Mouse (Mus musculus) cerebellum, adult 9-11 months (tissue): ENCODE measurements around the gene Tbx3.
A peak's percentile ranks its signal among the peaks of the same experiment; 100 is the strongest.

Source experiments
- DNase-seq: peaks from one replicate; pipeline ENCODE4 v3.0.0; 2022

The Tbx3 gene

DNA sequence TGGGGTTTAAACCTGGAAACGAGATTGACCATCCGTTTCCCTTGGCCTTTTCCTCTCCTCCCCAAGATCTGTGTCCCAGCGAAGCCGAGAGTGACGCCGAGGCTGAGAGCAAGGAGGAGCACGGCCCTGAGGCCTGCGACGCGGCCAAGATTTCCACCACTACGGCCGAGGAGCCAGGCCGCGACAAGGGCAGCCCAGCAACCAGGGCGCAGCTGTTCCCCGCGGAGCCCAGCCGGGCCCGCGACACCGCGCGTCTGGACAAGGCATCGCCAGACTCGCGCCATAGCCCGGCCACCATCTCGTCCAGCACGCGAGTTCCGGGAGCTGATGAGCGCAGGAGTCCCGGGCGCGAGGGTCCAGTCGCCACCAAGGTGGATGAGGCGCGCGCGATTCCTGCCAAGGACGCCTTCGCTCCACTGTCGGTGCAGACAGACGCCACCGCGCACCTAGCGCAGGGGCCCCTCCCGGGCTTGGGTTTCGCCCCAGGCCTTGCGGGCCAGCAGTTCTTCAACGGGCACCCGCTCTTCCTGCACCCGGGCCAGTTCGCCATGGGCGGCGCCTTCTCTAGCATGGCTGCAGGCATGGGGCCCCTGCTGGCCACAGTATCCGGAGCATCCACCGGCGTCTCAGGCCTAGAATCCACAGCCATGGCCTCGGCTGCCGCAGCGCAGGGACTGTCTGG lies 10.0 kb downstream of the Tbx3 start:
- DNase-seq, result no peak

DNA sequence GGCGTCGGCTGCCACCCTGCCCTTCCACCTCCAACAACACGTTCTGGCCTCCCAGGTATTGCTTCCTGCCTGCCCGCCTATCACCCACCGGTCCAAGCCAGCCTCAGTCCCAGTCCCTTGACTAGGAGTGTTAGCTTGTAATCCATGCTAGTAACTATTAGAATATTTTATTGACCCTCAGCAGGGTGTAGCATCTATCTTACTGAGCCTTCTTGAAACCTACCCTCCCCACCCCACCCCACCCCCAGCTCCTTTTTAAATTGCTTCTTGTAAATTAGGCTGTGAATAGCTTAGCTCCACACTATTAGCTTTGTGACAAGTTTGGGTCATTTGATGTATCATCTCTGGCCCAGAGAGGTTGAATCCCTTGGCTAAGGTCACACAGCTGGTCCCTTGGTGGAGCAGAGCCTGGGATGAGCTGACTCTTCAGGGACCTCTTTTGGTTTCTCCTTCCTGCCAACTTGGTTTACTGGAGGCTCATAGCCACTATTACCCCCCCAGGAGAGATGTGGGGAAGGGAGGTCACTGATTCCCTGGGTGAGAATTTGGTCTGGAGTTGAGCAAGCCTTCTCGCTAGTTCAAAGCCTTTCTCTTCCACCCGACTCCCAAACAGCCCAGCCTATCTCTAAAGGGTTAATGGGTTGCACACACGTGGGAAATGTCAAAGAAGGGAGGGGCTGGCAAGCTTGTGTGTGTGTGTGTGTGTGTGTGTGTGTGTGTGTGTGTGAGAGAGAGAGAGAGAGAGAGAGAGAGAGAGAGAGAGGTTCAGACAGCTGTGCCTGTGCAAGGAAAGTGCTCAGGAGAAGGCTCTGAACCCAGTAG lies 10.8 kb downstream of the Tbx3 start:
- no peak for DNase-seq

DNA sequence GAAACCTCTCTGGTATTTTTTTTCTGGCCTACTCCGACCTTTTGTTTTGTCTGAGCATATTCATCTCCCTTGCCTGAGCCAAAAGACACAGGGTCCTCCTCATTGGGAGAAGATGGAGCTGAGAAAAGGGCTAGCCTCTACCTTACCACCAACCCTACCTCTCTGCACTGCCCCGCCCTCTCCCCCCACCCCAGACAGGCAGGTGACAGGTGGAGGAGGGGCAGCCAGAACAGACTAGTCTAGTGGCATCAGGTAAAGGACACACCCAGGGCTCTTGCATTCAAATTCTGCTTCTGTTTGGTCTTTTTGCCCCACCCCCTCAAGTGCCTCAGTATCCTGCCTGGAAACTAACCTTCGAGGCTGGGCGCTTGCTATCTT lies 11.4 kb downstream of the Tbx3 start:
- DNase-seq, result no peak

DNA sequence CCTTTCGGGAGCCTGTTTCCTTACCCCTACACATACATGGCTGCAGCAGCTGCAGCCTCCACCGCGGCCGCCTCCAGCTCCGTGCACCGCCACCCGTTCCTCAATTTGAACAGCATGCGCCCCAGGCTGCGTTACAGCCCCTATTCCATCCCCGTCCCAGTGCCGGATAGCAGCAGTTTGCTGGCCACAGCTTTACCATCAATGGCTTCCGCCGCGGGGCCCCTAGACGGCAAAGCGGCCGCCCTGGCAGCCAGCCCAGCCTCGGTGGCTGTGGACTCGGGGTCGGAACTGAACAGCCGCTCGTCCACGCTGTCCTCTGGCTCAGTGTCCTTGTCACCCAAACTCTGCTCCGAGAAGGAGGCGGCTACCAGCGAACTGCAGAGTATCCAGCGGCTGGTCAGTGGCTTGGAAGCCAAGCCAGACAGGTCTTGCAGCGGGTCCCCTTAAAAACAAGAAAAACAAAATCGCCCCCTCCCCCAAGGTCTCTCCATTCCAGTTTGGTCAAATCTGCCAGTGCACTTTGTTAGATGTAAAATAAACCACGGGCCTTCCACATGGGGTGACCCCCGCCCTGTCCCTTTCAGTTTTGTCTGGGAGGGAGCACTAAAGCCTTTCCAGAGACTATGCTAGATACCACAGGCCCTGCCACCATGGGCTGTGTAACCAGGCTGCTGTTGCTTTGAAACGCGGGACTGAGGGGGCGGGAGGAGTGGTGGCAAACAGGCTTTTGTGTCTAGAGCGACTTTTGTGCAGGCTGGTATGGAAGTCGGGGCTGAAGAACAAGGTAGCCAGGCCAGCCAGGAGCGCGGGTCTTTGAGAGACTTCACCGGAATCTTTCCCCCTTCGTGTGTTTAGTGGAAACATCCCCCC lies 12.4 kb downstream of the Tbx3 start:
- no peak for DNase-seq

DNA sequence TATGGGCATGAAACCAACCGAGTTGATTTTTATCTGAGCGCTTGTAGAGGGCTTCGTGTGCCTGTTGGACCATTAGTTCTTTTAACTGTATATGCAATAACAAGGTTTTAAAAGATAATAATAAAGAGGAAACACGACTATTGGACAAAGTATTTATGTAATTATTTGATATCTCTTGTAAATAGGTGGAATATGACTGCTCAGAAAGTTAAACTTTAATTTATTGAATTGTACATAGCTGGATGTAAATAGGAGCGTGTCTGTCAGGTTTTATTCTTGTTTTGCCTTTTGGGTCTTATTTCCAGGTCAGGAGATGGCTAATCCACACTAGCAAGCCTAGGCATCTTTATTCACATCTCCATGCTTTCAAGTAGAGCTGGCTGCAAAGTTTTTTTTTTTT lies 13.4 kb downstream of the Tbx3 start:
- no peak for DNase-seq

DNA sequence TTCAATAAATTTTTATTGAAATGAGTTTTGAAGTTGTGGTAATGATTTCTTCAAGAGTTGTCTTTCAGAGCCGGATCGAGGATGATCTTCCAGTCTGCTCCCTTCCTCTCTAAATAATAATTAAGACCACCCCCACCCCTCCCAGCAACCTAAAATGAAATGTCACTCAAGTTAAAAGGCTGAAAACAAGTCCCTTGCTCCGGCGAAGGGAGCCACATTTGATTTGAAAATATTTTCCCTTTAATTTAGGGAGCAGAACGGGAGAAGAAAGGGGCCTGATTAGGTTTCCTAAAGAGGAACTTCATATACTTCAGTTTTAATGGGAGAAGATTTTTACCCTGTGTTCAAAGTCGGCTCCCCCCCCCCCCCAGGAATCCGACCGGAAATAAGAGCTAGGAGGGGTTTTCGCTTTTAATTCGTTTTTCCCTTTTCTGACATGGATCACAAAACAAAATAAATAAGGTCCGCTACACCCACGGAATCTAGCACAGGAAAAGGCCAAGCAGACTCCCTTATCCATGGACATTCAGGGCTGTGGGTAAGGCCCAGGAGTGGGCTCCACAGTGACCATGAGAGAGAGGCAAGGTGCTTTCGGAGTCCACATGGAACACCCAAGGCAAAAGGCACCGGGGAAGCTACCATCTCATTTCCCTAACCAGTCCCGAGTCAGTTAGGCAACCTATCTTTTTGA lies 14.4 kb downstream of the Tbx3 start:
- no peak for DNase-seq

DNA sequence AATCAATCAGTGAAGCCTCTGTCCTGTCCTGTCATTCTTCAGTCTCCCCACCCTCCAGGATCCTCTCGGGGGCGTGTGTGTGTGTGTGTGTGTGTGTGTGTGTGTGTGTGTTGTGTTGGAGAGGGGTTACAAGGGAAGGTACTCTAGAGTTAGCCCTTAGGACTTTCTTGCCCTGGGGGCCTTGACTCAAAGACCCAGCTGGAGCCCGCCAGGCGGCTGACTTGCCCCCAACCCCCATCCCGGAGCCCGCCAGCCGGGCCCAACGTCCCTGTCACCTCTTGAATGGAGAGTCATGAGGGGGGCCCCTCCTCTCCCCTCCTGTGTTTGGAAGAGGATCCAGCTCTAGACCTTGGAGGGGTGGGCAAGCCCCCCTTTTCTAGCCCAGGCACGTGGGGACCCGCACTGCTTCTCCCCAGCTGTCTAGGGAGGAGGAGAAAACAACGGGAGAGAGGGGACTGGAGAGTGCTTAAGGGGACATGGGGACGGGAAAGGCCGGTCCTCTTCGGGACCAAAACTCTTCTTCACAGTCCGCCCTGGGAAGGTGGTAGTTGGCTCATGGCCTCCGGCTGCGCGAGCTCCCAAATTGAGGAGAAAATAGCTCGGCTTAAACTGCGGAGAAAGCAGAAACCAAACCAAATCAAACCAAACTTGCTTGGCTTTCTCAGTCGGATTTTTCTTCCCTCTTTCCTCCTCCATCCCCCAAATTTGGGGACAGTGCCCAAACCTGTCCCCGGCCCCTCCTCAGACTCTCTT lies 15.2 kb downstream of the Tbx3 start:
- DNase-seq, result no peak

DNA sequence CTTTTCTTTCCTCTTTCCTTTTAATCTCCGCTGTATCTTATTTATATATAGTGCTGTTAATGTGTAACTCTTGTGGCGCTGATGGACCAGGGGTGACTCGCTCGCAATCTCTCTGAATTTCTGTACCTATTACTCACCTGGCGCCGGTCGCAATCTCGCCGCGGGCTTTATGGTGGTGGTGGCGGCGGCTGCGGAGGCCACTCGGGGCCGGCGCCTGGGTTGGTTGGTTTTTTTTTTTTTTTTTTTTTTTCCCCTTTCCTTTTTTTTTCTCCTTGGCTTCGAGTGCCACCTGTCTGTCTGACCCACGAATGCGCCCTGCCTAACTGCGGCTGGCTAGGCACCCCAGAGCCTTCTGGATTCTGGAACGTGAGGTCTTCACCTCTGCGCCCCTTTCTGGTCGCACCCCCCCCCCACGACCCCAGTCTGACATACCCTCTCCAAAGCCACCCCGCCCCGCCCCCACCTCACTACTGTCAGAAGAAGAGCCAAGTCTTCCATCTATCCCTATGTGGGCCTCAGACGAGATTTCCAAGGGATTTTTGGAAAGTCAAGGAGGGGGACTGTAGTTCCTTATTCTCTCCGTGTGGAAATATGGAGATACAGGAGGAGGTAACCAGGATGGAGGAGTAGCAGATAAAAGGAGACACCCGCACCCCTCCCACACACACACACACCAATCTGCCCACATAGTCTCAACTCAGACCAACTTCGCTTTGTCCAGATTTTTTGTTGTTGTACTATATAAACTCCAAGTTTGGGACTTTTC lies 15.9 kb downstream of the Tbx3 start:
- DNase-seq, result no peak

DNA sequence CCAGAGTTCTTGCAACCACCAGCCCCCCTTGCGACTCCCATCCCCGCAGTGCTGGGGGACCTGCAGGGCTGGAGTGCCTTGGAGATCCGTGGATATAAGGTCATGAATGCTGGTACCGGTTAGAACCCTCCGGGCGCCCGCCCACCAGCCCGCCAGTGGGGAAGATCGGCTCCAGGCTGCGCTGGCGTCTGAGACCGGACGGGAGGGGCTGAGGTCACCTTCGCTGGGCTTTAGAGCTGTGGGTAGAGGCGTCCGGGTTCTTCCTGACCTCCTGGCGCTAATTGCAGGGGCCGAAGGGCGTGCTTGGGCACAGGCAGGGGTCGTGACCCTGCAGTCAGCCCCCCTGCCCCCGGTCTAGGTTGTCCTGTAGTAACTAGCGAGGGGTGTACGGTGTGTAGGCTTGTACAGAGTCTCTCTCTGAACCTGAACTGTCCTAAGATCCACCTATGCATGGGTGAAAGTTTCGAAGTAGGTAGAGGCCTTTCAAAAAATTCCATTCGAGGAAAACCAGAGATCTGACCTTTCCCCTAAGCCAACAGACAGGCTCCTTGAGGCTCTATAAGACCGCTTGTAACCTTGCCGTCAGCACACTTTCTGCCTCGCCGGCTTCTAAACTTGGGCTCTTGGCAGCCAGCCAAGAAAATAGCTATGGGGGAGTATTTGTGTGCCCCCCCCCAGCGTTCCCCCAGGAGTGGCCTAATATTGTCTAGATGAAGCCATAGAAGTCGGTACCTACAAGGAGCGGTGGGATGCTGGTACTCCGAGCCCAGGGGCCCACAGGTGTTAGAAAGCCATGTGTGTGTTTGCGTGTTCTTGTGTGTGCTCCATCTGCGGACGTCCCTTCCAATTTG lies 16.8 kb downstream of the Tbx3 start:
- no peak for DNase-seq

DNA sequence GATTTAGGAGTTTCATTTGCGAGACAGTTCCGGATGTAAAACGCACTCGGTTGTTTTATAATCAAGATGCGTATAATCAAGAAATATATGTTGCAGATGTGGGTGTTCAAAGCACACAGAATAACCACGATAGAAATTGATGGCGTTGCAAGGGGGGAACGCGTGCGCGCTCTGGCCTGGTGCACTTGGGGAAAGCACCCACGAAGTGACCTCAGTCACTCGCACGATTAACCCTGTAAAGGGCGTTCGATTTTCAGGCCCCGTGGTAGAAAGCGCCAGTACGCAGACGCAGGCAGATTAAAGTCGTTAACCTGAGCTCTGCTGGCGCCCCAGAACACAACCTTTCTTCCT lies 17.4 kb downstream of the Tbx3 start:
- DNase-seq, result no peak

DNA sequence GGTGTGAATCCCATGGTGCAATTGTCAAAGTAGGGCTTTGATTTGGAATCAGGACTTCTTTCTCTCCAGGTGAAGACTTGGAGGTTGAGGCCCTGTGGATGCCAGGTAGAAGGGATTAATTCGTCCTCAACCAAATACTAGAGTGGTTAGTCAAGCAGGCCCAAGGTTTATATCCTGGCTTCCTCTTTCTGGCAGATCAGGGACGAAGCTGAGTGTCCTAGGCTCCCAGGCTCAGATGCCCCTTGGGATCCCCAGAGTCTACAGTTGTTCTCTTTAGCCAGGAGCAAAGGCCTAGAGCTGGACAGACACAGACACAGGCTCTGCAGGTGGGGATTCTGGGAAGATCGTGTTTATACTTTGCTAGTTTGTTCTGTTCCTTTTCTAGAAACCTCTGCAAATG lies 17.8 kb downstream of the Tbx3 start:
- no peak for DNase-seq

DNA sequence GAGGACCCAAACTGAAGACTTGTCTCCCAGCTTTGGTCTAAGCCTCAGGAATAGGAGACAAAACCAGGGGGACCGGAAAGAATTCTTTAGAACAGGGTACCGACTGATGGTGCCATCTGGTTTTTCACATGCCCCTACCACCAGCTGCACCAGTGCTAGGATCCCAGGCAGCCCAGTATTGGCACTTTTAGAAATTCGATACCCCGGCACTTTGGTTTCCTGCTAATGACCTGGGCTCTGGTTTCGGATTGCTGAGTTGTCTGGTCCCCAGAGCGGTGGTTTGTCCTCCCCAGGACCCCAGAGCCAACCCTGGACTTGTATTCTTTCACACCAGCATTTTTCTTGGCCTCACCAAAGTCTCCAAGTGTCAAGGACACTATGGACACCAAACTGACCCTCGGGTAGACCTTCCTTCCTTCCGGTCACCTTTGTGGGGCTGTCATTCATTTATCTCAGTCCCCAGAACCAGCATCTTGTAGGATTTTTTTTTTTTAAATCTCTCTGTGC lies 18.5 kb downstream of the Tbx3 start:
- DNase-seq, result no peak

DNA sequence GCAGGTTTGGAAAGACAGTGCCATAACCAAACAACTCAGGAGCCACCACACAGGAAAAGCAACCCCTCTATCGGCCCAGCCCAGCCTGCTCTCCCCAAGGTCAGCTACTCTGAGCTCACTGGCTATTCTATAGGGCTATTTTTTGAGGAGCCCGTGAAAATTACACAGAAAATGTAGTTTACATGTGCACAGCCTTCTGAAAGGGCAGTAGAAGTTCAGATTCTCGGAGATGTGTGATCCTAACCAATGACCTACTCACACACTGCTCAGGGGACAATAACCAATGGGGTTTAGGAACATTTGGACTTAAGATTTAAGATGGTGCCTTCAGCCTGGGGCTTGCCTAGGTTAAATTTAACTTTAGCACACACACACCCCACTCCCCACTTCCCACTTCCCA lies 19.0 kb downstream of the Tbx3 start:
- DNase-seq, result no peak

DNA sequence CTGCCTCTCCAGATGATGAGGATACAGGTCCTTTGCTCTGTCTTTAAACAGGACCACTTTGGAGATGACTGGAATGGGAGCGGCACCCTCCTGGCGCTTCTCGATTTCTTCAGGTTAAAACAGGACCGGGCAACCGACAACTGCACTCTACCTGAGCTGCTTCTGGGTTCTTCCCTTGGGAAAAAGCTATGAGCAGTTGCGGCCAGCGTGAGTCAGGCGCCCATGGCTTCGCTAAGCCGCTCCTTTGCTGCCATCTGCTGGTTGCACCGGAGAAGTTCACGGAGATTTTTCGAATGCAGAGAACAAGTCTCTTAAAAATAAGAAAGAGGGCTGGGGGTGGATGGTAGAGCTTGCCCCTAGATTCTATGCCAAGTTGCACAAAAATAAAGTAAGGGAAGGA lies 20.6 kb downstream of the Tbx3 start:
- DNase-seq, result peak; percentile 23

DNA sequence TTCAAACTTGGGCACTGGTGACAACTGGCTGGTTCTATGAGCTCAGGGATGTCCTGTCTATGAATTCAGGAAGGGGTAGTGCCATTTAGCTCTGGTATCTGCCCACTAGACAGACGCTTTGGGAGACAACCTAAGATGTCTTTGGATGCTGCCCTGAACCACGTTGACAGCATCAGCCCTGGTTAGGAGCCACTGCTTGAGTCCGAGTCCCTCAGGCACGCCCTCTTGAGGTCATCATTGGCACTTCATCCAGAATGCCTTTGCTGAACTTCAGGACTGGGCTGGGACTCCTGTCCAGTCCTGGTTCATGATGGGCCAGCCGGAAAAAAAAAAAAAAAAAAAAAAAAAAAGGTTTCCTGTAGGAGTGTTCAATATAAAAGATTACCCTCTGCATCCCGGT lies 22.0 kb downstream of the Tbx3 start:
- no peak for DNase-seq

DNA sequence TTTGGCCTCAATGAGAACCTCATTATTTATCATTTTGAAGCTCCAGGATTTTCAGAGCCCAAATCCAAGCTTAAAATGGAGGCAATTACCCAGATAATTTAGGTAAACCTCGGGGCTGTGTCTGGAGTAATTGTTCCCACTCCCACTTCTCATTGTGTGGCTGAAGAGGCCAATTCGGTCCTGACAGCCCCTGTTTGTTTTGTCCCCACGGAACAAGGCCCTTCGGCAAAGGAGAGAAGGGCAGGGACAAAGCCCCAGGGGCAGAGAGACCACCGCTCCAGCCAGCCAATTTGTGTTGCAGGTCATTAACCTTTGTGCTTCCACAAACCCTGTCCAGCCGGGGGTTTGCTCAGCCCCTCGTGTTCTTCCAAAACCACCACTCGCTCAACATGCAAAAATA lies 24.4 kb downstream of the Tbx3 start:
- no peak for DNase-seq

DNA sequence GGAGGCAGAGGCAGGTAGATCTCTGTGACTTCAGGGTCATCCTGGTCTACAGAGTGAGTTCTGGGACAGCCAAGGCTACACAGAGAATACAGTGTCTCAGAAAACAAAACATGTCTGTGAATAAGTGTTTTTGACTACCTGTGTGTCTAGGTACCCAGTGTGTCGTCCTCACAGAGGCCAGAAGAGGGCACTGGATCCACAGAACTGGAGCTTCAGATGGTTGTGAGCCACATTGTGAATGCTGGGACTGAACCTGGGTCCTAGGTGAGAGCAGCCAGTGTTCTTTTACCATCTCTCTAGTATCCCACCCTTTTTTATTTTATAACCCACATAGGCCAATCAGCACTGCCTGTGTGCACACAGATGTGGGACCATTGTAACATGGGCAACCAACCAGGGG lies 32.6 kb downstream of the Tbx3 start:
- DNase-seq, result no peak

DNA sequence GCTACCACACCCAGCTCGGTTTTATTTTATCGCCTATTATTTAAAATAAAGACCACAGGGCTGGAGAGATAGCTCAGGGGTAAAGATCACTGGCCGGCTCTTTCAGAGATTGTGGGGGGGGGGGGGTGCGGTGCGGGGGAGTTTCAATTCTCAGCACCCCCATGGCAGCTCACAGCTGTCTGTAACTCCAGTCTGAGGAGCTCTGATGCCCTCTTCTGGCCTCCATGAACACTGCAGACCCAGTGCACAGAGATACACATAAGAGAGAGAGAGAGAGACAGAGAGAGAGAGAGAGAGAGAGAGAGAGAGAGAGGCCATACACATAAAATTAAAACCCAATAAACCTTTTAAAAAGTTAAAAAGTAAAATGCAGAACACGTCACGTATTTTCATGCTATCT lies 34.4 kb downstream of the Tbx3 start:
- no peak for DNase-seq

DNA sequence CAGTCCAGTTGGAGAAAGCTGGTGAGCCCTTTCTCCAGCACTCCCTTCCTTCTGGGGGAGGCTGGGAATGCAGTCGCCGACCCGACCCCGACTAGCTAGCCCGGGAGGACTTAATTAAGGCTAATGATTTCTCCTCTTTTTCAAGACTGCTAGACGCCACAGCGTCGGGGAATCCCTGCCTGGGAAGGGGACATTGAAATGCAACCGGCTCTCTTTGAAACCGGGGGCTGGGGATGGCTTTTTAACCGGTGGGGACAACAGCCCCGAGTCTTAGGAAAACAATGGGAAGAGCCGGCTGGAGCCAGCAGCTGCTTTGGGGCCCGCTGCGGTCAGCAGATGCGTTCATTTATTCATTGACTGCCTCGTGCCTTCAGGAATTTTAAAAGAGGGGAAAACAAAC lies 36.0 kb downstream of the Tbx3 start:
- no peak for DNase-seq

DNA sequence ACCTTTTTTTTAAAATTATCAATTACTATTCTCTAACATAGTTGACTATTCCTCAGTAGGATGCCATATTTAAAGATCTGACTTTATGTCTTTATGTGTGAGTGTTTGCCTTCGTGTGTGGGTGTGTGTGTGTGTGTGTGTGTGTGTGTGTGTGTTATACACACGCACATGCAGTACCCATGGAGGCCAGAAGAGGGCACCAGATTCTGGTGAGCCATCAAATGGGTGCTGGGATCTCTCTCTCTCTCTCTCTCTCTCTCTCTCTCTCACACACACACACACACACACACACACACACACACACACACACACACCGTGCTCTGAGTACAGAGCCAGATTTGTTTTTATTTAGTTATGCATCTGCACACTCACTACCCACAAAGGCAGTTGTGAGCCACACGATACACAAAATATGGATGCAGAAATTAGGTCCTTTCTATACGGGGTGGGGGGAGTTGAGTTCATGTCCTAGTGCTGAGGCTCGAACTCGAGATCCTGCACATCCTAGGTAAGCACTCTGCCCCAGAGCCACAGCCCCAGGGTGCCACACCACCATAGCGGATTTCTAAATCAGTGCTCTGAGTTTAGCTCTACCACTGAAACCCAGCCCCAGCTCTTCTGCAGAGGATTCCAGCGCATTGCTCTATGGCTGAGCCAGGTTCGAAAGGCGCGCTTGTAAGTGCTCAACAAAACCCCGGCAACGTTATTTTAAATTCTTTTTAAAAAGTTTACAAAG lies 38.5 kb downstream of the Tbx3 start:
- DNase-seq, result no peak
